Comparison of ENCODE assay signal across 9 mouse cellular contexts in the genomic region with DNA sequence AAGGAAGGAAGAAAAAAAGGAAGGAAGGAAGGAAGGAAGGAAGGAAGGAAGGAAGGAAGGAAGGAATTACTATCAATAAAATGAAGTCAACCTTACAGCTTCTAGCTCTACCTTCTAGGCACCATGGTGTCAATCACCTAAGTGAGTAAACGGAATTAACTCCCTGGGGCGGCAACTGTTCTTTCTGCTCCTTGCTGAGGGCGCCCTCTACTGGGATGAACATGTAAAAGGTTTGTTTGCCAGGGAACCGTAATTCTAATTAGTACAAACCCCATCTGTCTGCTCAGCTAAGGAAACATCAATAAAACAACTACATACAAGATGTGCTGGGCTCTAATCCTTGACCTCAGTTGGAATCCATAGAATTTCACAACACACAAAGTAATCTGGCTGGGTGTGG. TPM values are rescaled to one million over a fixed set of nuclear protein-coding genes. Genes with fewer than 3 reads are reported as not detected.
A peak's percentile ranks its signal among the peaks of the same experiment; 100 is the strongest.
DNase-seq lines count a peak whose midpoint lies in the region; ATAC-seq and TF ChIP-seq lines count a peak whose summit lies in the region.
"Had no signal": no experiment of that assay in that cellular context is flagged by ENCODE, and none has a peak within 500 bp of the region (broad histone marks: within the 10 kb centered on the region; RNA-seq: fewer than 3 reads in every experiment).

No protein-coding gene starts in this region.

- no peak for ATAC-seq in forebrain, postnatal 0 days
- no peak for ATAC-seq in forebrain, embryonic 15.5 days (replicated peaks)

- H3K9ac ChIP-seq in forebrain, postnatal 0 days, result no peak overlapping the region
- no peak overlapping the region for H3K9ac ChIP-seq in forebrain, embryonic 15.5 days (replicated peaks)
- H3K9ac ChIP-seq: limb, embryonic 12.5 days had no signal

- no peak overlapping the region for H3K27ac ChIP-seq in forebrain, postnatal 0 days (ENCODE audit: low read depth, low read length)
- H3K27ac ChIP-seq in forebrain, embryonic 15.5 days (replicated peaks), result no peak overlapping the region
- no peak overlapping the region for H3K27ac ChIP-seq in bone marrow macrophage, adult 2 months (ENCODE audit: insufficient read depth, low read depth, low read length)
- H3K27ac ChIP-seq: limb, embryonic 12.5 days had no signal

- no peaks in the 10 kb centered on the region; the same call in 1 of the 2 replicates for H3K27me3 ChIP-seq in forebrain, postnatal 0 days (ENCODE audit: insufficient read depth, low read length)
- H3K27me3 ChIP-seq in forebrain, embryonic 15.5 days, result no peaks in the 10 kb centered on the region

- TF ChIP-seq POLR2A in bone marrow macrophage, adult 2 months (IDR thresholded peaks at IDR 0.05; ENCODE audit: borderline replicate concordance, low read depth, low read length), result no peak

- 1% methylated on average over 4 of the region's 4 CpGs for WGBS in forebrain, postnatal 0 days
- WGBS in forebrain, embryonic 15.5 days, result 3% methylated on average over 4 of the region's 4 CpGs

- no peaks in the 10 kb centered on the region for H3K9me3 ChIP-seq in forebrain, postnatal 0 days (ENCODE audit: low read length)
- H3K9me3 ChIP-seq in forebrain, embryonic 15.5 days, result no peaks in the 10 kb centered on the region
- H3K9me3 ChIP-seq: limb, embryonic 12.5 days had no signal

- peak; percentile 85 for DNase-seq in forebrain, postnatal 0 days
- peak; percentile 93 for DNase-seq in CD4-positive, CD25-positive, alpha-beta regulatory T cell, adult 2 months (ENCODE audit: low read depth, low spot score)
- peak; percentile 78 to 83 for DNase-seq in frontal cortex, postnatal 36 days (ENCODE audit: low spot score in 2 of 2)
- peak; percentile 76 to 91 for DNase-seq in layer of hippocampus, adult 18-20 months (ENCODE audit: low spot score in 2 of 2)
- DNase-seq in lung, postnatal 4 days, result peak; percentile 53 to 87
- DNase-seq in spleen, postnatal 14 days (ENCODE audit: low spot score in 2 of 2), result peak; percentile 54 to 79

- H3K36me3 ChIP-seq in forebrain, postnatal 0 days (ENCODE audit: insufficient read depth), result no peaks in the 10 kb centered on the region
- no peaks in the 10 kb centered on the region for H3K36me3 ChIP-seq in forebrain, embryonic 15.5 days
- H3K36me3 ChIP-seq: limb, embryonic 12.5 days had no signal

- peak; percentile 88 for TF ChIP-seq CTCF in forebrain, postnatal 0 days (IDR thresholded peaks at IDR 0.05; ENCODE audit: low read depth)
- TF ChIP-seq CTCF in bone marrow macrophage, adult 2 months (IDR thresholded peaks at IDR 0.05; ENCODE audit: low read depth, low read length), result peak; percentile 60; the same call in 1 of the 2 replicates

- peaks cover 14% of the 10 kb centered on the region for H3K4me1 ChIP-seq in forebrain, postnatal 0 days (ENCODE audit: insufficient read depth)
- H3K4me1 ChIP-seq in forebrain, embryonic 15.5 days, result peaks cover 18% of the 10 kb centered on the region
- H3K4me1 ChIP-seq in bone marrow macrophage, adult 2 months (ENCODE audit: control insufficient read depth, insufficient read depth, low read length), result peaks cover 10% of the 10 kb centered on the region

- no peak overlapping the region for H3K4me3 ChIP-seq in forebrain, postnatal 0 days (ENCODE audit: low read depth, low read length)
- H3K4me3 ChIP-seq in forebrain, embryonic 15.5 days, result no peak overlapping the region
- no peak overlapping the region for H3K4me3 ChIP-seq in bone marrow macrophage, adult 2 months (ENCODE audit: insufficient read depth, low read length)
- H3K4me3 ChIP-seq: limb, embryonic 12.5 days had no signal

- H3K4me2 ChIP-seq in forebrain, postnatal 0 days (ENCODE audit: low read depth), result no peak overlapping the region
- H3K4me2 ChIP-seq in forebrain, embryonic 15.5 days (replicated peaks), result no peak overlapping the region
- H3K4me2 ChIP-seq: limb, embryonic 12.5 days had no signal

RNA-seq across cellular contexts. Expression of gene Cotl1, which starts 3.1 kb away (rescaled TPM):
- total RNA-seq in forebrain, postnatal 0 days (2014; rRNA removed), result 177 and 224 TPM in 2 replicates
- 134 and 156 TPM in 2 replicates for polyA plus RNA-seq in forebrain, postnatal 0 days (2015; fragmentation: Nextera tagmentation; extraction: Ambion mirVana)
- polyA plus RNA-seq in forebrain, embryonic 15.5 days (2015; fragmentation: Nextera tagmentation; extraction: Ambion mirVana), result 127 and 138 TPM in 2 replicates
- 472 and 492 TPM in 2 replicates for polyA plus RNA-seq in bone marrow macrophage, adult 2 months (2012; ENCODE audit: insufficient read depth, insufficient read length, missing spikeins)
- 100 to 1,000 TPM; 151 to 155 TPM for total RNA-seq in layer of hippocampus, adult 18-20 months (2021)

RNA-seq across cellular contexts. Expression of gene Klhl36, which starts 18.6 kb away (rescaled TPM):
- 18.7 and 23.0 TPM in 2 replicates for total RNA-seq in forebrain, postnatal 0 days (2014; rRNA removed)
- 18.0 and 20.3 TPM in 2 replicates for polyA plus RNA-seq in forebrain, postnatal 0 days (2015; fragmentation: Nextera tagmentation; extraction: Ambion mirVana)
- 15.3 and 15.4 TPM in 2 replicates for polyA plus RNA-seq in forebrain, embryonic 15.5 days (2015; fragmentation: Nextera tagmentation; extraction: Ambion mirVana)
- polyA plus RNA-seq in bone marrow macrophage, adult 2 months (2012; ENCODE audit: insufficient read depth, insufficient read length, missing spikeins), result 7.6 and 8.3 TPM in 2 replicates
- total RNA-seq in layer of hippocampus, adult 18-20 months (2021), result 1 to 10 TPM; 8.1 to 8.6 TPM
